ENCODE assay signal across 30 mouse cellular contexts in the genomic region with DNA sequence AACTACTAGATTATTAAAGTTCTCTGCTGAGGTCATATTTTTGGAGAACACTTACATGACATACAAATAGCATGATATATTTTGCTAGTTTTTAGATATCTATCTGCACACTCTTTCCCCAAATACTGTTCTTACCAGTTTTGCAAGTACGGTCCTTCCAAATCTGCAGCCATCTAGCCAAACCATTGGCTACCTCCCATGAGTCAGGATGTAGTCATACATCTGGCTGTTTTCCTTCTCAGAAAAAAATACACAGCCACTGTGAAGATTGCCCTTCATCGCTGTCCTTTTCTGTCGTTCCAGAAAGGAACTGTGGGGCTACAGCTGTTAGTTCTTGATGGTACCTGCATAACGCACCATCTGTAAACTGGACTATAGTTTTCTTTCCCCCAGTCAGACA.
DNase-seq lines count a peak whose midpoint lies in the region; ATAC-seq and TF ChIP-seq lines count a peak whose summit lies in the region.
"Had no signal": no experiment of that assay in that cellular context is flagged by ENCODE, and none has a peak within 500 bp of the region (broad histone marks: within the 10 kb centered on the region; RNA-seq: fewer than 3 reads in every experiment).

No protein-coding gene starts in this region.

- WGBS in midbrain, embryonic 16.5 days = 98% methylated on average over 4 of the region's 4 CpGs

- H3K27ac ChIP-seq in gastrocnemius, adult 2 months = peak overlapping the region; percentile 9; the same call in 1 of the 2 replicates
- no peak overlapping the region for H3K27ac ChIP-seq in midbrain, embryonic 16.5 days (ENCODE audit: low read length)
- H3K27ac ChIP-seq: embryonic facial prominence, embryonic 12.5 days; embryonic facial prominence, embryonic 15.5 days; heart, embryonic 15.5 days; hindbrain, embryonic 14.5 days; hindbrain, postnatal 0 days had no signal

- H3K36me3 ChIP-seq in midbrain, embryonic 16.5 days (ENCODE audit: control insufficient read depth, insufficient read depth, low read length) = no peaks in the 10 kb centered on the region
- H3K36me3 ChIP-seq: embryonic facial prominence, embryonic 12.5 days; embryonic facial prominence, embryonic 15.5 days; G1E; heart, embryonic 12.5 days; heart, embryonic 15.5 days had no signal

- no peaks in the 10 kb centered on the region for H3K4me1 ChIP-seq in midbrain, embryonic 16.5 days (ENCODE audit: control insufficient read depth, insufficient read depth, low read length)
- H3K4me1 ChIP-seq: embryonic facial prominence, embryonic 12.5 days; embryonic facial prominence, embryonic 15.5 days; heart, embryonic 12.5 days had no signal

- TF ChIP-seq CTCF in gastrocnemius, adult 2 months (IDR thresholded peaks at IDR 0.05) = no peak

- no peak overlapping the region for H3K4me2 ChIP-seq in midbrain, embryonic 16.5 days (ENCODE audit: low read length)
- H3K4me2 ChIP-seq: embryonic facial prominence, embryonic 12.5 days; embryonic facial prominence, embryonic 15.5 days; heart, embryonic 12.5 days; heart, embryonic 15.5 days; hindbrain, embryonic 14.5 days had no signal

- ATAC-seq in midbrain, embryonic 16.5 days = no peak
- ATAC-seq: forebrain, embryonic 14.5 days; forebrain, postnatal 0 days; hindbrain, postnatal 0 days; inflammation-experienced regulatory T-cells, adult 6 months; intestine, embryonic 16.5 days; Patski had no signal

- intact Hi-C loops in gastrocnemius, adult 2 months (cut with DNase I) = no loop called here

- DNase-seq in adrenal gland, adult 2 months = peak; percentile 71
- DNase-seq in adrenal gland, adult 18-20 months (ENCODE audit: low spot score in 2 of 2) = no peak
- peak; percentile 26 for DNase-seq in gastrocnemius, adult 2 months
- DNase-seq in gastrocnemius, postnatal 4 days (ENCODE audit: low spot score in 2 of 2) = no peak
- DNase-seq in adrenal gland, postnatal 14 days = peak; percentile 37
- peak; percentile 58 for DNase-seq in skeletal muscle tissue, adult 2 months (ENCODE audit: low read depth, low spot score)
- DNase-seq: B cell, adult 2 months; cerebellum, adult 11 months; cerebellum, adult 2 months; cerebellum, adult 9-11 months; cerebellum, postnatal 25 days; forebrain, postnatal 0 days; heart, adult 18-20 months; heart, postnatal 10 days; heart, postnatal 36 days; kidney, adult 18-20 months; kidney, adult 9 months had no signal

- H3K27me3 ChIP-seq in midbrain, embryonic 16.5 days (ENCODE audit: control insufficient read depth, insufficient read depth, low read depth, low read length) = no peaks in the 10 kb centered on the region
- H3K27me3 ChIP-seq: CH12.LX; embryonic facial prominence, embryonic 12.5 days; embryonic facial prominence, embryonic 15.5 days; heart, embryonic 12.5 days; heart, embryonic 15.5 days had no signal

- no peak overlapping the region for H3K9ac ChIP-seq in midbrain, embryonic 16.5 days (ENCODE audit: low read depth, low read length)
- H3K9ac ChIP-seq: embryonic facial prominence, embryonic 12.5 days; embryonic facial prominence, embryonic 15.5 days; forebrain, postnatal 0 days; heart, embryonic 12.5 days; heart, embryonic 15.5 days; hindbrain, embryonic 14.5 days had no signal

- no peak overlapping the region for H3K4me3 ChIP-seq in gastrocnemius, adult 2 months
- no peak overlapping the region for H3K4me3 ChIP-seq in midbrain, embryonic 16.5 days (ENCODE audit: low read depth, low read length)
- H3K4me3 ChIP-seq: embryonic facial prominence, embryonic 12.5 days; embryonic facial prominence, embryonic 15.5 days; heart, embryonic 12.5 days; heart, embryonic 15.5 days had no signal

- H3K9me3 ChIP-seq in midbrain, embryonic 16.5 days (replicated peaks; ENCODE audit: control insufficient read depth, low read length, poor library complexity, severe bottlenecking) = no peaks in the 10 kb centered on the region
- H3K9me3 ChIP-seq: embryonic facial prominence, embryonic 12.5 days; embryonic facial prominence, embryonic 15.5 days; heart, embryonic 12.5 days; heart, embryonic 15.5 days had no signal

Comparison
In these comparisons a context has a peak if more than half of its experiments do, and no peak if none do; other contexts are left out.
1. DNase-seq: peak in adrenal gland, adult 2 months (single experiment), gastrocnemius, adult 2 months (single experiment), adrenal gland, postnatal 14 days (single experiment) and skeletal muscle tissue, adult 2 months (single experiment); none in adrenal gland, adult 18-20 months (0 of 2) and gastrocnemius, postnatal 4 days (0 of 2).